Mouse (Mus musculus) cerebellum, adult 2 months (tissue): Measurements from ENCODE around the gene Snx10.

Experiments
- CTCF ChIP-seq: fragments of 200-500 bp; IDR thresholded peaks from 2 replicates; pipeline ENCODE4 v1.5.1; 2011; ENCODE audit warnings: low read depth, mild to moderate bottlenecking, control low read depth, low read length, moderate library complexity, borderline replicate concordance; ENCODE audit not compliant: insufficient read depth
- POLR2A ChIP-seq: fragments of 200-500 bp; IDR thresholded peaks from 2 replicates; pipeline ENCODE4 v1.6.1; 2011; ENCODE audit warnings: low read length, control low read depth, borderline replicate concordance; ENCODE audit not compliant: insufficient read depth

GRCm38 (mm10) chr6:51573136-51573535 is 49.4 kb downstream of the Snx10 start:
- TF ChIP-seq POLR2A (no peak), CTCF (no peak)
